Mouse (Mus musculus) forelimb bud, embryonic 11.5 days (tissue): Measurements from ENCODE around the gene Gm7995.
"Not testable (repeated sequence)": the region's sequence is repeated elsewhere in the genome, so short reads cannot be mapped to it uniquely, and the experiment has no call there.

Experiments used
- DNase-seq: peaks from one replicate; pipeline ENCODE4 v3.0.0-alpha.2; 2012; ENCODE audit warnings: low read depth, low spot score

Gene Gm7995

DNA sequence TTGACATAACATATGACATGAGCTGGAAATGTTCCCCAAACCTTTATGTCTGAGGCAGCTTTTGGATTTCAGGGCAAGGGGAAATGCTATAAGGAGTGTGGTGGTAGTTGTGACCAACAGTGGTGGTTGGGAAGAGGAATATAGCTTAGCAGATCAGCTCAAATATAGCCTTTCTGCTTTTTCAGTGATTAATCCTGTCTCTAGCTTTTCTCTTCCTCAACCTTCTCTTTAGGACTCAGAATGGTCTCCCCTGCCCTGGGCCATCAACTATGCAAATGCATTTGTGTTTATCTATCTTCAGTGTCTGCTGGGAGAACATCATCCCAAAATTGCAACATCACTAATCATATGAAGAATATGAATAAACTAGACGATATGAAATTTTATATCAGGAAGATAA lies at the start of gene Gm7995:
Gene Gm7995, plus strand, starts transcription at position 301 of the 400 bp plus-strand sequence.
- not testable (repeated sequence) for DNase-seq

DNA sequence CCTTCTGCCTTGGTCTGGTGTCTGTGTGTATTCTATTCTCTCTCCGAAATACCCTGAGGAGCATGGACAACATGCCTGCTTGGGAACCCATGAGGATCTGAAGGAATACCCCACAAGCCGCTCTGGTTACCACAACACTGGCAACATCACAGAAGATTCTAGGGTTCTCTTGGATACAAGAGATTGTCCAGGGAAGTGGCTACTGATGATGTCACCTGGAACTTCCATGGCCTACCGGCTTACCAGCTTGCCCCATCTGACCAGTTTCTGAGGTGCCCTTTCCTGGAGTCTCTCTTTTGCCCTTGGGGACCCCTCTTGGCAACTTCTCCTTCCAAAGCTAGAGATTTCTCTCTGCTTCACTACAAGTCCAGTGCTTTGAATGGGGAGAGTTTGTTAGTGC lies 12.8 kb upstream of the Gm7995 start, which contains the start of gene Gm9611:
Gene Gm9611, minus strand, starts transcription at position 101 of the 400 bp plus-strand sequence.
- DNase-seq = not testable (repeated sequence)
